Mouse (Mus musculus): ENCODE results near the gene A1bg.

A1bg gene

GRCm38 (mm10) chr15:60922912-60923311 lies at the start of gene A1bg:
Gene A1bg, minus strand, starts transcription at chr15:60923012.
- no peak for DNase-seq (ENCODE audit: low spot score)

- DNase-seq (ENCODE audit: low spot score), result no peak
Observed at GRCm38 (mm10) chr15:60968549-60968861, 45.7 kb upstream of the A1bg start.

GRCm38 (mm10) chr15:60967841-60968548 lies 45.2 kb upstream of the A1bg start:
- no peak for DNase-seq (ENCODE audit: low spot score)

GRCm38 (mm10) chr15:60925686-60926085 lies 2.9 kb upstream of the A1bg start:
- DNase-seq (ENCODE audit: low spot score), result no peak

GRCm38 (mm10) chr15:60903763-60904697 lies 18.8 kb downstream of the A1bg start:
- no peak for DNase-seq (ENCODE audit: low spot score)

GRCm38 (mm10) chr15:60898187-60898965 lies 24.4 kb downstream of the A1bg start:
- no peak for DNase-seq (ENCODE audit: low spot score)

- no peak for DNase-seq (ENCODE audit: low spot score)
Observed at GRCm38 (mm10) chr15:60896040-60896439, 26.8 kb downstream of the A1bg start.

GRCm38 (mm10) chr15:60892976-60893463 lies 29.8 kb downstream of the A1bg start:
- no peak for DNase-seq (ENCODE audit: low spot score)

GRCm38 (mm10) chr15:60888724-60889123 lies 34.1 kb downstream of the A1bg start:
- DNase-seq (ENCODE audit: low spot score), result no peak

GRCm38 (mm10) chr15:60875721-60876120 lies 47.1 kb downstream of the A1bg start:
- DNase-seq (ENCODE audit: low spot score), result no peak

GRCm38 (mm10) chr15:60862417-60862816 lies 60.4 kb downstream of the A1bg start:
- DNase-seq (ENCODE audit: low spot score), result no peak

GRCm38 (mm10) chr15:60855112-60855511 lies 67.7 kb downstream of the A1bg start:
- no peak for DNase-seq (ENCODE audit: low spot score)

- DNase-seq (ENCODE audit: low spot score), result no peak
Observed at GRCm38 (mm10) chr15:60854151-60854550, 68.7 kb downstream of the A1bg start.

GRCm38 (mm10) chr15:60853231-60853999 lies 69.4 kb downstream of the A1bg start, which contains the start of gene Fam84b:
Gene Fam84b, minus strand, starts transcription at chr15:60853778.
- DNase-seq (ENCODE audit: low spot score), result no peak

- DNase-seq (ENCODE audit: low spot score), result no peak
Observed at GRCm38 (mm10) chr15:60848630-60849029, 74.2 kb downstream of the A1bg start.
